Mouse (Mus musculus) hindbrain, embryonic 15.5 days (tissue): ENCODE measurements at regions not wholly inside any gene's neighbourhood (a gene's known extent, or its start where the extent isn't known, plus 50 kb on each side); places are given as distances from the start of the nearest gene placed in this dataset.

ENCODE experiments used
- ATAC-seq: fragments of 200-750 bp; cut with Nextera tagmentation; 2 replicates; pipeline ENCODE4 v1.8.0; 2017; ENCODE audit warnings: low read depth, moderate number of reproducible peaks, moderate TSS enrichment; ENCODE audit not compliant: low FRiP score
- H3K27ac ChIP-seq: fragments of 300-500 bp; sonication (generic); replicated peaks from 2 replicates; pipeline ENCODE4 v1.5.1; 2015; ENCODE audit warnings: mild to moderate bottlenecking, inconsistent platforms
- H3K27me3 ChIP-seq: fragments of 300-500 bp; sonication (generic); 2 replicates; pipeline ENCODE4 v1.6.1; 2015; ENCODE audit warnings: control low read depth, inconsistent platforms
- H3K36me3 ChIP-seq: fragments of 300-500 bp; sonication (generic); 2 replicates; pipeline ENCODE4 v1.6.1; 2015; ENCODE audit warnings: control low read depth, inconsistent platforms
- H3K4me1 ChIP-seq: fragments of 300-500 bp; sonication (generic); replicated peaks from 2 replicates; pipeline ENCODE4 v1.6.1; 2015; ENCODE audit warnings: control low read depth, inconsistent platforms
- H3K4me2 ChIP-seq: fragments of 300-500 bp; sonication (generic); 2 replicates; pipeline ENCODE4 v1.6.1; 2015; ENCODE audit warnings: moderate library complexity, mild to moderate bottlenecking, inconsistent platforms
- H3K4me3 ChIP-seq: fragments of 300-500 bp; sonication (generic); 2 replicates; pipeline ENCODE4 v1.5.1; 2015; ENCODE audit warnings: mild to moderate bottlenecking, inconsistent platforms
- H3K9ac ChIP-seq: fragments of 300-500 bp; sonication (generic); 2 replicates; pipeline ENCODE4 v1.6.1; 2015; ENCODE audit warnings: inconsistent platforms
- H3K9me3 ChIP-seq: fragments of 300-500 bp; sonication (generic); 2 replicates; pipeline ENCODE4 v1.6.1; 2016; ENCODE audit warnings: control low read depth, inconsistent platforms
- WGBS: fragments of 180-500 bp; shearing (Covaris S2); methylation state at CpG from one replicate; pipeline ENCODE4 v1.1.7; 2015; 5-methylcytosine and 5-hydroxymethylcytosine counted together

GRCm38 (mm10) chr10:117472568-117472930, 92.7 kb upstream of the Cpsf6 start:
- Histone ChIP-seq H3K4me1 (no peaks in the 10 kb centered on the region), H3K36me3 (no peaks in the 10 kb centered on the region), H3K27me3 (no peaks in the 10 kb centered on the region), H3K4me3 (no peak overlapping the region), H3K4me2 (no peak overlapping the region), H3K9ac (no peak overlapping the region), H3K27ac (no peak overlapping the region), H3K9me3 (no peaks in the 10 kb centered on the region)
- no peak for ATAC-seq
- WGBS: 86% methylated on average over 4 of the region's 4 CpGs

- Histone ChIP-seq H3K4me3 (no peak overlapping the region), H3K4me2 (no peak overlapping the region), H3K4me1 (no peaks in the 10 kb centered on the region), H3K36me3 (no peaks in the 10 kb centered on the region), H3K27me3 (no peaks in the 10 kb centered on the region), H3K9me3 (no peaks in the 10 kb centered on the region), H3K27ac (no peak overlapping the region), H3K9ac (no peak overlapping the region)
- WGBS: 81% methylated on average over 11 of the region's 11 CpGs
- ATAC-seq: no peak
Measured at GRCm38 (mm10) chr10:117471818-117472567, 92.2 kb upstream of the Cpsf6 start.

GRCm38 (mm10) chr10:117471036-117471817, 91.4 kb upstream of the Cpsf6 start:
- Histone ChIP-seq H3K27me3 (no peaks in the 10 kb centered on the region), H3K27ac (no peak overlapping the region), H3K9ac (no peak overlapping the region), H3K36me3 (no peaks in the 10 kb centered on the region), H3K9me3 (no peaks in the 10 kb centered on the region), H3K4me1 (no peaks in the 10 kb centered on the region), H3K4me2 (no peak overlapping the region), H3K4me3 (no peak overlapping the region)
- ATAC-seq: no peak
- WGBS: 64% methylated on average over 8 of the region's 8 CpGs

GRCm38 (mm10) chr10:117470481-117470880, 90.7 kb upstream of the Cpsf6 start:
- no peaks in the 10 kb centered on the region for H3K4me1 ChIP-seq
- 95% methylated on average over 2 of the region's 2 CpGs for WGBS
- ATAC-seq: no peak
- no peaks in the 10 kb centered on the region for H3K27me3 ChIP-seq
- H3K4me3 ChIP-seq: no peak overlapping the region
- no peak overlapping the region for H3K27ac ChIP-seq
- H3K4me2 ChIP-seq: no peak overlapping the region
- H3K9me3 ChIP-seq: no peaks in the 10 kb centered on the region
- no peaks in the 10 kb centered on the region for H3K36me3 ChIP-seq
- no peak overlapping the region for H3K9ac ChIP-seq

- Histone ChIP-seq H3K27ac (no peak overlapping the region), H3K4me1 (no peaks in the 10 kb centered on the region), H3K4me2 (no peak overlapping the region), H3K27me3 (no peaks in the 10 kb centered on the region), H3K4me3 (no peak overlapping the region), H3K36me3 (no peaks in the 10 kb centered on the region), H3K9me3 (no peaks in the 10 kb centered on the region), H3K9ac (no peak overlapping the region)
- 97% methylated on average over 3 of the region's 3 CpGs for WGBS
- no peak for ATAC-seq
Measured at GRCm38 (mm10) chr10:117469573-117470090, 89.8 kb upstream of the Cpsf6 start.

GRCm38 (mm10) chr10:117468931-117469572, 89.2 kb upstream of the Cpsf6 start:
- Histone ChIP-seq H3K4me3 (no peak overlapping the region), H3K4me1 (no peaks in the 10 kb centered on the region), H3K9me3 (no peaks in the 10 kb centered on the region), H3K27me3 (no peaks in the 10 kb centered on the region), H3K27ac (no peak overlapping the region), H3K9ac (no peak overlapping the region), H3K4me2 (no peak overlapping the region), H3K36me3 (no peaks in the 10 kb centered on the region)
- 94% methylated on average over 3 of the region's 3 CpGs for WGBS
- ATAC-seq: no peak

- no peak overlapping the region for H3K4me2 ChIP-seq
- WGBS: 87% methylated on average over 4 of the region's 4 CpGs
- H3K27ac ChIP-seq: no peak overlapping the region
- no peak overlapping the region for H3K4me3 ChIP-seq
- ATAC-seq: no peak
- no peak overlapping the region for H3K9ac ChIP-seq
- H3K9me3 ChIP-seq: no peaks in the 10 kb centered on the region
- H3K36me3 ChIP-seq: no peaks in the 10 kb centered on the region
- H3K27me3 ChIP-seq: no peaks in the 10 kb centered on the region
- no peaks in the 10 kb centered on the region for H3K4me1 ChIP-seq
Measured at GRCm38 (mm10) chr10:117468381-117468780, 88.6 kb upstream of the Cpsf6 start.

- Histone ChIP-seq H3K27me3 (no peaks in the 10 kb centered on the region), H3K36me3 (no peaks in the 10 kb centered on the region), H3K4me2 (no peak overlapping the region), H3K4me3 (no peak overlapping the region), H3K27ac (no peak overlapping the region), H3K9me3 (no peaks in the 10 kb centered on the region), H3K4me1 (no peaks in the 10 kb centered on the region), H3K9ac (no peak overlapping the region)
- 91% methylated on average over 8 of the region's 8 CpGs for WGBS
- no peak for ATAC-seq
Measured at GRCm38 (mm10) chr10:117467161-117467560, 87.3 kb upstream of the Cpsf6 start.

GRCm38 (mm10) chr10:117466391-117466790, 86.6 kb upstream of the Cpsf6 start:
- Histone ChIP-seq H3K27ac (no peak overlapping the region), H3K4me1 (no peaks in the 10 kb centered on the region), H3K9ac (no peak overlapping the region), H3K27me3 (no peaks in the 10 kb centered on the region), H3K4me3 (no peak overlapping the region), H3K36me3 (no peaks in the 10 kb centered on the region), H3K9me3 (no peaks in the 10 kb centered on the region), H3K4me2 (no peak overlapping the region)
- 87% methylated on average over 3 of the region's 3 CpGs for WGBS
- no peak for ATAC-seq

- Histone ChIP-seq H3K27me3 (no peaks in the 10 kb centered on the region), H3K4me2 (no peak overlapping the region), H3K36me3 (no peaks in the 10 kb centered on the region), H3K9me3 (no peaks in the 10 kb centered on the region), H3K9ac (no peak overlapping the region), H3K4me3 (no peak overlapping the region), H3K4me1 (no peaks in the 10 kb centered on the region), H3K27ac (no peak overlapping the region)
- 77% methylated on average over 3 of the region's 3 CpGs for WGBS
- no peak for ATAC-seq
Measured at GRCm38 (mm10) chr10:117465671-117466250, 85.9 kb upstream of the Cpsf6 start.

GRCm38 (mm10) chr10:117465058-117465660, 85.3 kb upstream of the Cpsf6 start:
- Histone ChIP-seq H3K27ac (no peak overlapping the region), H3K4me1 (no peaks in the 10 kb centered on the region), H3K9me3 (no peaks in the 10 kb centered on the region), H3K4me2 (no peak overlapping the region), H3K9ac (no peak overlapping the region), H3K4me3 (no peak overlapping the region), H3K27me3 (no peaks in the 10 kb centered on the region), H3K36me3 (no peaks in the 10 kb centered on the region)
- no peak for ATAC-seq
- WGBS: 77% methylated on average over 12 of the region's 12 CpGs
